Mouse (Mus musculus) kidney, adult 2 months (tissue): ENCODE measurements around the gene Igf2bp2.

ENCODE experiments used
- CTCF ChIP-seq: fragments of 200-500 bp; conservative IDR thresholded peaks from 2 replicates; pipeline ENCODE4 v1.5.1; 2011; ENCODE audit warnings: low read depth, mild to moderate bottlenecking, control low read depth, low read length, moderate library complexity, mixed read lengths; ENCODE audit not compliant: insufficient read depth, insufficient read length
- POLR2A ChIP-seq: fragments of 200-500 bp; IDR thresholded peaks from one replicate; pipeline ENCODE4 v1.6.1; 2011; ENCODE audit warnings: low read depth, low read length, control low read depth

DNA sequence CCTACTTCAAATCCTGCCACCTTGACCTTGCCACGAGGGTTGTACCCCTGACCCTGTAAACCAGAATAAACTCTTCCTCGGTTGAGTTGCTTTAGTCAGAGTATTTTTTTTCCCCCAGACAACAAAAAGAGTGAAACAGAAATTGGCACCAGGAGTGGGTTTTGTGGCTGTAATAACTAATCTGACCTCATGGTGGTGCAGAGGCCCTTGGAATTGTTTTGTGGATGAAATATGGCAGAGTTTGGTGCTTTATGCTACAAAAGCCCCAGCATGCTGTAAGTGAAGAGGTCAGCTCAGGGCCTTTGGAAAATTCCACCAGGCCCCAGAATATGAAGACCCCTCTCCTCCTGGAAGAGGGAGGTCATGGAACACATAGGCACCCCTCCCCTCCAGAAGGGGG lies 63.0 kb downstream of the Igf2bp2 start:
- TF ChIP-seq CTCF (no peak), POLR2A (no peak)
